Mouse (Mus musculus) layer of hippocampus, adult 8-10 months (tissue): ENCODE results near the gene Pde3a. TPM values are rescaled to one million over a fixed set of nuclear protein-coding genes. Genes with fewer than 3 reads are reported as not detected.
"Not testable (repeated sequence)": the region's sequence is repeated elsewhere in the genome, so short reads cannot be mapped to it uniquely, and the experiment has no call there.

ENCODE experiments used
- DNase-seq, 2 experiments: peaks; one replicate each; pipeline ENCODE4 v3.0.0; 2022; ENCODE audit warnings: low spot score in 2 of 2
- total RNA-seq, 4 experiments: library from RNA; stranded (reverse); gene quantifications; 2 replicates each; pipeline ENCODE4 v1.2.4; 2022

Gene Pde3a
- total RNA-seq, 4 experiments from 2014 or later: 1.8 to 3.1 (median 2.3) TPM

GRCm38 (mm10) chr6:141322961-141323360 is 73.9 kb downstream of the Pde3a start:
- DNase-seq: no peak

GRCm38 (mm10) chr6:141327134-141327533 is 78.1 kb downstream of the Pde3a start:
- DNase-seq: not testable (repeated sequence)

GRCm38 (mm10) chr6:141328071-141328470 is 79.0 kb downstream of the Pde3a start:
- DNase-seq: no peak

- no peak for DNase-seq
These were observed 82.4 kb downstream of the Pde3a start for GRCm38 (mm10) chr6:141331464-141331863.

GRCm38 (mm10) chr6:141332613-141333165 is 83.6 kb downstream of the Pde3a start:
- no peak for DNase-seq

- no peak for DNase-seq
These were observed 84.2 kb downstream of the Pde3a start for GRCm38 (mm10) chr6:141333245-141333644.

GRCm38 (mm10) chr6:141335878-141336277 is 86.8 kb downstream of the Pde3a start:
- DNase-seq: no peak

GRCm38 (mm10) chr6:141336438-141336837 is 87.4 kb downstream of the Pde3a start:
- no peak for DNase-seq

GRCm38 (mm10) chr6:141337673-141338072 is 88.6 kb downstream of the Pde3a start:
- DNase-seq: no peak

GRCm38 (mm10) chr6:141341385-141341784 is 92.3 kb downstream of the Pde3a start:
- no peak for DNase-seq

GRCm38 (mm10) chr6:141347870-141348269 is 98.8 kb downstream of the Pde3a start:
- no peak for DNase-seq

- DNase-seq: no peak
These were observed 99.5 kb downstream of the Pde3a start for GRCm38 (mm10) chr6:141348542-141348941.

- DNase-seq: no peak
These were observed 101.2 kb downstream of the Pde3a start for GRCm38 (mm10) chr6:141350261-141350660.

- DNase-seq: no peak
These were observed 103.2 kb downstream of the Pde3a start for GRCm38 (mm10) chr6:141352277-141352676.

- DNase-seq: no peak
These were observed 114.6 kb downstream of the Pde3a start for GRCm38 (mm10) chr6:141363664-141364063.

- no peak for DNase-seq
These were observed 118.0 kb downstream of the Pde3a start for GRCm38 (mm10) chr6:141367037-141367436.

GRCm38 (mm10) chr6:141372697-141373096 is 123.6 kb downstream of the Pde3a start:
- DNase-seq: no peak

- no peak for DNase-seq
These were observed 125.5 kb downstream of the Pde3a start for GRCm38 (mm10) chr6:141374469-141375057.

GRCm38 (mm10) chr6:141375155-141375554 is 126.1 kb downstream of the Pde3a start:
- no peak for DNase-seq

- DNase-seq: no peak
These were observed 131.9 kb downstream of the Pde3a start for GRCm38 (mm10) chr6:141380927-141381326.

GRCm38 (mm10) chr6:141381473-141381872 is 132.4 kb downstream of the Pde3a start:
- DNase-seq: no peak

GRCm38 (mm10) chr6:141381881-141382370 is 132.9 kb downstream of the Pde3a start:
- no peak for DNase-seq

GRCm38 (mm10) chr6:141388104-141388503 is 139.0 kb downstream of the Pde3a start:
- DNase-seq: no peak
